Mouse (Mus musculus) CH12.LX (cell line): ENCODE measurements at regions not wholly inside any gene's neighbourhood (a gene's known extent, or its start where the extent isn't known, plus 50 kb on each side); places are given as distances from the start of the nearest gene placed in this dataset.

Experiments
- DNase-seq: peaks from one replicate; pipeline ENCODE4 v3.0.0-alpha.2; 2013; ENCODE audit errors: extremely low read depth
- H3K27ac ChIP-seq: 2 replicates; pipeline ENCODE4 v1.5.1; 2012; ENCODE audit warnings: low read depth, mild to moderate bottlenecking, control low read depth, moderate library complexity; ENCODE audit not compliant: insufficient read depth
- H3K27me3 ChIP-seq: replicated peaks from 2 replicates; pipeline ENCODE3; 2012; ENCODE audit warnings: inconsistent platforms
- H3K36me3 ChIP-seq, 2 experiments: replicated peaks in 1 of 2; 2 replicates each; pipeline versions ENCODE3 to v1.6.1; 2012; ENCODE audit warnings: inconsistent platforms in 1 of 2, low read length in 1 of 2, mild to moderate bottlenecking in 1 of 2, mixed read lengths in 1 of 2, moderate library complexity in 1 of 2; ENCODE audit not compliant: control insufficient read depth in 1 of 2, insufficient read depth in 1 of 2
- H3K4me1 ChIP-seq, 2 experiments: 2 replicates each; pipeline ENCODE4 v1.6.1; 2012; ENCODE audit warnings: inconsistent platforms in 1 of 2, moderate library complexity in 1 of 2; ENCODE audit not compliant: insufficient read depth in 2 of 2, control insufficient read depth in 1 of 2
- H3K4me2 ChIP-seq: 2 replicates; pipeline ENCODE4 v1.6.1; 2012; ENCODE audit warnings: low read depth, mild to moderate bottlenecking, control low read depth; ENCODE audit not compliant: poor library complexity, insufficient read depth, severe bottlenecking
- H3K4me3 ChIP-seq, 3 experiments: fragments of 150-350 bp in 1 of 3; sonication (generic) in 1 of 3; replicated peaks in 1 of 3; 2 replicates each; pipeline versions ENCODE3 to v1.5.1; 2011 to 2012; ENCODE audit warnings: low read depth in 2 of 3, low read length in 2 of 3, mild to moderate bottlenecking in 2 of 3, moderate library complexity in 2 of 3, control low read depth in 1 of 3, improper control_type of control experiment in 1 of 3, inconsistent platforms in 1 of 3, mixed read lengths in 1 of 3; ENCODE audit not compliant: poor library complexity in 1 of 3
- H3K79me2 ChIP-seq: replicated peaks from 2 replicates; pipeline ENCODE4 v1.6.1; 2012; ENCODE audit warnings: mild to moderate bottlenecking, moderate library complexity; ENCODE audit not compliant: control insufficient read depth, poor library complexity, insufficient read depth, severe bottlenecking; ENCODE audit errors: extremely low read depth
- H3K9ac ChIP-seq: 2 replicates; pipeline ENCODE4 v1.6.1; 2012; ENCODE audit warnings: low read depth, mild to moderate bottlenecking, control low read depth, moderate library complexity; ENCODE audit not compliant: insufficient read depth
- H3K9me3 ChIP-seq: replicated peaks from 2 replicates; pipeline ENCODE3; 2012; ENCODE audit warnings: low read length, inconsistent platforms, mixed read lengths
- BHLHE40 ChIP-seq: IDR thresholded peaks from 2 replicates; pipeline ENCODE4 v1.6.1; 2011; ENCODE audit warnings: mild to moderate bottlenecking, low read depth, low read length, improper control_type of control experiment
- CHD2 ChIP-seq: IDR thresholded peaks from 2 replicates; pipeline ENCODE4 v1.6.1; 2011; ENCODE audit warnings: low read length, improper control_type of control experiment
- E2F4 ChIP-seq: IDR thresholded peaks from 2 replicates; pipeline ENCODE4 v1.6.1; 2011; ENCODE audit warnings: low read depth, low read length, improper control_type of control experiment; ENCODE audit not compliant: insufficient replicate concordance
- ELF1 ChIP-seq: IDR thresholded peaks from 2 replicates; pipeline ENCODE4 v1.6.1; 2014; ENCODE audit warnings: low read depth, mild to moderate bottlenecking, inconsistent platforms, low read length, improper control_type of control experiment
- ETS1 ChIP-seq: conservative IDR thresholded peaks from 2 replicates; pipeline ENCODE4 v1.6.1; 2012; ENCODE audit warnings: low read depth, mild to moderate bottlenecking, inconsistent platforms, low read length, improper control_type of control experiment, moderate library complexity
- GABPA ChIP-seq: IDR thresholded peaks from 2 replicates; pipeline ENCODE4 v1.6.1; 2012; ENCODE audit warnings: low read depth, low read length, improper control_type of control experiment, inconsistent platforms; ENCODE audit not compliant: insufficient replicate concordance
- HCFC1 ChIP-seq: IDR thresholded peaks from 2 replicates; pipeline ENCODE4 v1.6.1; 2012; ENCODE audit warnings: low read depth, mild to moderate bottlenecking, inconsistent platforms, low read length, improper control_type of control experiment
- JUN ChIP-seq: IDR thresholded peaks from 2 replicates; pipeline ENCODE4 v1.6.1; 2011; ENCODE audit warnings: low read depth, mild to moderate bottlenecking, low read length, improper control_type of control experiment, moderate library complexity; ENCODE audit not compliant: insufficient read depth
- JUND ChIP-seq: conservative IDR thresholded peaks from 2 replicates; pipeline ENCODE4 v1.6.1; 2011; ENCODE audit warnings: low read depth, low read length, improper control_type of control experiment
- KAT2A ChIP-seq: IDR thresholded peaks from 2 replicates; pipeline ENCODE4 v1.6.1; 2012; ENCODE audit warnings: low read length, improper control_type of control experiment, inconsistent platforms; ENCODE audit not compliant: insufficient replicate concordance
- MAZ ChIP-seq: IDR thresholded peaks from 2 replicates; pipeline ENCODE4 v1.6.1; 2012; ENCODE audit warnings: low read depth, mild to moderate bottlenecking, inconsistent platforms, low read length, improper control_type of control experiment, moderate library complexity
- MEF2A ChIP-seq: IDR thresholded peaks from 2 replicates; pipeline ENCODE4 v1.6.1; 2014; ENCODE audit warnings: low read depth, mild to moderate bottlenecking, inconsistent platforms, low read length, improper control_type of control experiment, borderline replicate concordance
- MYC ChIP-seq: IDR thresholded peaks from 2 replicates; pipeline ENCODE4 v1.6.1; 2011; ENCODE audit warnings: low read depth, mild to moderate bottlenecking, improper control_type of control experiment, low read length
- NELFE ChIP-seq: IDR thresholded peaks from 2 replicates; pipeline ENCODE4 v1.6.1; 2011; ENCODE audit warnings: low read depth, low read length, improper control_type of control experiment
- RAD21 ChIP-seq: IDR thresholded peaks from 2 replicates; pipeline ENCODE4 v1.6.1; 2011; ENCODE audit warnings: low read depth, mild to moderate bottlenecking, low read length, improper control_type of control experiment, moderate library complexity
- TCF12 ChIP-seq: IDR thresholded peaks from 2 replicates; pipeline ENCODE4 v1.6.1; 2014; ENCODE audit warnings: low read depth, mild to moderate bottlenecking, inconsistent platforms, low read length, improper control_type of control experiment
- UBTF ChIP-seq: IDR thresholded peaks from 2 replicates; pipeline ENCODE4 v1.6.1; 2012; ENCODE audit warnings: low read depth, mild to moderate bottlenecking, inconsistent platforms, low read length, improper control_type of control experiment, moderate library complexity
- USF1 ChIP-seq: IDR thresholded peaks from 2 replicates; pipeline ENCODE4 v1.6.1; 2014; ENCODE audit warnings: low read depth, mild to moderate bottlenecking, inconsistent platforms, low read length, improper control_type of control experiment
- ZC3H11A ChIP-seq: IDR thresholded peaks from 2 replicates; pipeline ENCODE4 v1.6.1; 2012; ENCODE audit warnings: low read depth, mild to moderate bottlenecking, inconsistent platforms, low read length, improper control_type of control experiment
- ZMIZ1 ChIP-seq: IDR thresholded peaks from 2 replicates; pipeline ENCODE4 v1.6.1; 2012; ENCODE audit warnings: low read depth, mild to moderate bottlenecking, inconsistent platforms, low read length, improper control_type of control experiment
- dilution Hi-C: fragments of 300-500 bp; cut with MboI; formaldehyde crosslinking; loops from 2 replicates; pipeline ENCODE4 v1.14.3; 2020; ENCODE audit warnings: low sequenced_read_pairs; ENCODE audit not compliant: extremely low pct_unique_long_range_greater_than_20kb, extremely low pct_ligation_motif_present
- in situ Hi-C: fragments of 300-500 bp; cut with MboI; formaldehyde crosslinking; loops from 3 replicates; pipeline ENCODE4 v1.14.3; 2019; ENCODE audit warnings: low sequenced_read_pairs, low pct_ligation_motif_present, low pct_unique_long_range_greater_than_20kb, mixed read lengths

DNA sequence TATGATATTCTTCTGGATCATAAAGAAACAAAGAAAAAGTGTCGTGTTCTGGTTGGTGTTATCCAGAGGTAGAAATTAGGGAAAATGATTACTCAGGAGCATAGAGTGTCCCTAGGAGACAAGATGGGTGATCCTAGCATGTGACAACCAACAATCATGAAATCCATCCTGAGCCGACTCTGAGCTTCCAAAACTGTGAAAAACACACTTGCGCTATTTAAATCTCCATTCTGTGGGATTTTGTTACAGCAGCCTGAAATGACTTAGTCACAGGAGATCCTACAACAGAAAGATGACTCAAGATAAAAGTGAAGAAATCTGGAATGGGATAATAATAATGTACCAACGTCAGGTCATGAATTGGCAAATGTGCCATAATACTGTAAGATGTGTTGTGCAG, 309.5 kb downstream of the Olfm4 start:
- in situ Hi-C loops: no loop called here

DNA sequence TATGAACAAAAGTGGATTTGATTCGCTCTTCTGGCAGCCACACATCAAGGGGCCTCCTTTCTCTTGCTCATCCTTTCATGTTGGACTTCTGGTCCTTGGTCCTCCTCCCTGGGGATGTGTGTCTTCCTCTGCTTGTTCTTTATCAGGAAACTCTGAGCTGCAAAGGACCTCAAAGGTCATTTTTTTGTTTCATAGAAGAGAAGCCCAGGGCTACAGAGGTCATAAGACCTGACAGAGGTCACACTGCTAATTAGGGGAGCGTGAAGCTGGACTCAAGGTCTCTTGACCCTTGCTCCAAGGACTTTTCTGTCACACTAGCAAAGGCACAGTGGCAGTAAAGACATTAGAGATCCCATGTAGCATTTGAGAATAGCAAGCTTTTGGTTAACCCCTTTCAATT, 345.8 kb downstream of the Olfm4 start:
- Histone ChIP-seq H3K9ac (no peak overlapping the region), H3K4me1 (no peaks in the 10 kb centered on the region), H3K4me2 (no peak overlapping the region), H3K9me3 (peaks cover 51% of the 10 kb centered on the region), H3K79me2 (no peaks in the 10 kb centered on the region), H3K36me3 (no peaks in the 10 kb centered on the region), H3K4me3 (no peak overlapping the region), H3K27ac (no peak overlapping the region), H3K27me3 (no peaks in the 10 kb centered on the region)
- in situ Hi-C loops: no loop called here
- no peak for TF ChIP-seq MEF2A
- no peak for TF ChIP-seq ETS1
- no peak for TF ChIP-seq MYC
- TF ChIP-seq KAT2A: no peak
- TF ChIP-seq RAD21: no peak
- TF ChIP-seq CHD2: no peak
- no peak for TF ChIP-seq MAZ
- DNase-seq: no peak
- dilution Hi-C loops: no loop called here

More for the DNA sequence above, 309.5 kb downstream of the Olfm4 start:
- Histone ChIP-seq H3K9ac (no peak overlapping the region), H3K9me3 (peaks cover 7% of the 10 kb centered on the region), H3K4me1 (no peaks in the 10 kb centered on the region), H3K4me2 (no peak overlapping the region), H3K79me2 (no peaks in the 10 kb centered on the region), H3K4me3 (no peak overlapping the region), H3K27me3 (no peaks in the 10 kb centered on the region), H3K27ac (no peak overlapping the region), H3K36me3 (no peaks in the 10 kb centered on the region)
- no peak for TF ChIP-seq ZMIZ1
- no peak for TF ChIP-seq NELFE
- TF ChIP-seq JUN: no peak
- no peak for TF ChIP-seq JUND
- TF ChIP-seq BHLHE40: no peak
- TF ChIP-seq ELF1: no peak
- no peak for TF ChIP-seq GABPA
- TF ChIP-seq UBTF: no peak
- TF ChIP-seq HCFC1: no peak
- TF ChIP-seq MAZ: no peak
- no peak for TF ChIP-seq ETS1
- no peak for TF ChIP-seq TCF12
- TF ChIP-seq USF1: no peak
- no peak for TF ChIP-seq ZC3H11A
- no peak for TF ChIP-seq E2F4
- no peak for TF ChIP-seq KAT2A
- DNase-seq: no peak
- dilution Hi-C loops: no loop called here
